Mouse (Mus musculus): ENCODE measurements around the gene Ppp1r1a. TPM values are rescaled to one million over a fixed set of nuclear protein-coding genes. Genes with fewer than 3 reads are reported as not detected.

Gene Ppp1r1a
- 66.3 and 66.7 TPM in 2 replicates for polyA plus RNA-seq (2016; fragmentation: Nextera tagmentation; extraction: Ambion mirVana)

DNA sequence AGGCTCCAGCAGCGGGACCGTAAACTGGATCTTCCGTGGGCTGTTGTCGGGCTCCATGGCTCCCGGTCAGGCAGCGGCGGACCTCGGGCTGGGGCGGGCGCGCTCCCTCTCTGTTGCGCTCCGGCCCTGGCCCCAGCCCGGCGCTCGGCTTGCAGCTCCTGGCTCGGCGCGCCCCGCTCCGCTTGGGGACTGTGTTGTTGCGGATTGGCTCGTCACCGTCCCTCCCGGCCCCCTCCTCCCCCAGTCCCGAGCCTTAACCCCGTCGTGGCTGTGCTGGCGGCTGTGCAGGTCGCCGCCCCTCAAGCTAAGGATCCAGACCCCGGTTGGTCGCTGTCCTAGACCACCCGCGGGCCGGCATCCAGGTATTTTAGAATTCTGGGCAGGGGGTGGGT is at the start of gene Ppp1r1a:
Ppp1r1a (minus strand) TSS at position 182 of the 392 bp plus-strand sequence.
- peak within 1 kb of the TSS; percentile 78 for H3K9ac ChIP-seq (replicated peaks)
- no peaks in the 10 kb centered on the region for H3K36me3 ChIP-seq
- peak within 1 kb of the TSS; percentile 95 for H3K4me2 ChIP-seq (replicated peaks)
- peak within 1 kb of the TSS; percentile 49 for H3K27ac ChIP-seq (replicated peaks)
- peak; percentile 93 for ATAC-seq (ENCODE audit: low FRiP score, low read depth)
- H3K27me3 ChIP-seq = peaks cover 26% of the 10 kb centered on the region; the same call in 1 of the 2 replicates
- no peaks in the 10 kb centered on the region for H3K9me3 ChIP-seq
- 2% methylated on average over 33 of the region's 36 CpGs for WGBS
- peak within 1 kb of the TSS; percentile 77 for H3K4me3 ChIP-seq
- H3K4me1 ChIP-seq = peaks cover 28% of the 10 kb centered on the region

DNA sequence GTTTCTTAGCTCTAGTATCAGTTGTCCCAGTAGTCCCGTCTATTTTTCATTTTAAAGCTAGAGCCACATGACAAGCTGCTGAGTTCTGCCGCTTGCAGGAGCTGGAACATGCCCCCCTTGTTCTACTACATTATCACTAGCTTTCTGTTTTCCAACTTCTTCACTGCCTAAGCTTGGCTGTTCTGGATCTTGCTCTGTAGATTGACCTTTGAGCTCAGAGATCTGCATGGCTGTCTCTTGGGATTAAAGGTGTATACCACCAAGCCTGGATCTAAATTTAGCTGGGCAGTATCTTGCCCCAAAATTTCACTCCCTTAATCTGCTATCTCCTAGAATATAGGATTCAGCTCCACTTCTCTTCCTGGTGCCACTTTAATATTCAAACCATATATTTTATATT is 48.1 kb upstream of the Ppp1r1a start:
- H3K9me3 ChIP-seq = no peaks in the 10 kb centered on the region
- H3K4me3 ChIP-seq = no peak overlapping the region
- no peaks in the 10 kb centered on the region for H3K4me1 ChIP-seq
- H3K4me2 ChIP-seq (replicated peaks) = no peak overlapping the region
- no peak for ATAC-seq (ENCODE audit: low FRiP score, low read depth)
- H3K9ac ChIP-seq (replicated peaks) = no peak overlapping the region
- 82% methylated on average over 2 of the region's 2 CpGs for WGBS
- no peaks in the 10 kb centered on the region for H3K27me3 ChIP-seq
- H3K36me3 ChIP-seq = no peaks in the 10 kb centered on the region
- H3K27ac ChIP-seq (replicated peaks) = no peak overlapping the region

DNA sequence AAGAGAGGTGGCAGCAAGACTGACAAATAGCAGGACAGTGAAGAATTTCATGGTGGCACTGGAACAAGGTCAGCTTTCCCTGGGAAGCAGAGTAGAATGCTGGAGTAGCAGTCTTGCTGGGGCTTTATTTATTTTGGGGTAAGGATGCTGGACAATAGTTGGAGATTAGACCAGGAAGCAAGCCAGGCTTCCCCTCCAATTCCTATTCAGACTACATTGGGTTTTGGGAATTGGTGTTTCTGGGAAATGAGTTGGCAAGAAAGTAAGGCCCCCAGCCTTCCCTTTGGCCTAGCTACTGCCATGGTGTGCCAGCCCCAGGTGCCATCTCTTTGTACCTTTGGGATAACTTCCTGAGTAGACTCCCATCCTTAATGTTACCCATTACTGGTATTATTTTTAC is 27.2 kb upstream of the Ppp1r1a start, which contains the start of gene Glycam1:
Glycam1 (minus strand) TSS at position 101 of the 400 bp plus-strand sequence.
- Histone ChIP-seq H3K9ac (replicated peaks) (no peak within 1 kb of the TSS), H3K4me2 (replicated peaks) (no peak within 1 kb of the TSS), H3K4me3 (no peak within 1 kb of the TSS), H3K4me1 (no peaks in the 10 kb centered on the region), H3K36me3 (no peaks in the 10 kb centered on the region), H3K9me3 (no peaks in the 10 kb centered on the region), H3K27me3 (no peaks in the 10 kb centered on the region), H3K27ac (replicated peaks) (no peak within 1 kb of the TSS)
- ATAC-seq (ENCODE audit: low FRiP score, low read depth) = no peak

DNA sequence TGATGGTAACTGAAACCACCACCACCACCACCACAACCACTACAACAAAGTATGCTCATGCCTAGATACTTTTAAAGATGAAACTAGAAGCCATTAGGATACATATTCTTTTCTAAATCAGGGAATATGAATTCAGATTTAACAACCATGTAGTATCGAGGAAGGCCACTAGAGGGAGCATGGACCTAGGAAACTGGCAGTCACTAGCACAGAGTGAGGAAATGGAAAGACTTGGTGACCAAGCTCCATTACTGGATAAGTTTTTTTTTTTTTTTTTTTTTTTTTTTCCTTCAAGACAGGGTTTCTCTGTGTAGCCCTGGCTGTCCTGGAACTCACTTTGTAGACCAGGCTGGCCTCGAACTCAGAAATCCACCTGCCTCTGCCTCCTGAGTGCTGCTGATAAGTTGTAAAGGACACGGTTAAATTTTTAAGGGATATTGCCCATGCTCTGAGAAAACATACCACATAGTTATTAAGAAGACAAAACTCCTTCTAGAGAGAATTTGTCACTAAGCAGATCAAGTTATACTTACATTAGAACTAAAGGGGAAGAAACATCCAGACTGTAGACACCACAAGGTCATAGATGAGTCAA is 14.4 kb upstream of the Ppp1r1a start:
- 42% methylated on average over 3 of the region's 3 CpGs for WGBS
- Histone ChIP-seq H3K9ac (replicated peaks) (no peak overlapping the region), H3K27me3 (no peaks in the 10 kb centered on the region), H3K9me3 (no peaks in the 10 kb centered on the region), H3K4me3 (no peak overlapping the region), H3K36me3 (no peaks in the 10 kb centered on the region), H3K27ac (replicated peaks) (no peak overlapping the region), H3K4me2 (replicated peaks) (no peak overlapping the region), H3K4me1 (no peaks in the 10 kb centered on the region)
- peak; percentile 70 for ATAC-seq (ENCODE audit: low FRiP score, low read depth)

DNA sequence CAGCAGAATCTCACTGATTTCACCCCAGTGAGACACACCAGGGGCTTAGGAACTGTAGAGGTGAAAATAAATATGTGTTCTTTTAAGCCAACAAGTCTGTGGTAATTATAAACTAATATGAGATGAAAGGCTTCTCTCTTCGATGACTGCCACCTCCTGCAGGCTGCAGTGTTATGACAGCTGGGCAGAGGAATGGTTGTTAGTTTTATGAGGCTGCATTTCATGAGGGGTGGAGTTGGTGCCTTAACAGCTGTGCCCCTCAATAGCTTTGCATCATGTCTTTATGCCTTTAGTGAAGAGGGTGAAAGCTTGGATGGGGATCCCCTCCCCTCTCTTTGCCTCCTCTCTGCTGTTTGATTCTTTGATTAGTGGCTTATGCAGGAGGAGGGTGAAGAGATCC is 13.2 kb upstream of the Ppp1r1a start:
- H3K4me2 ChIP-seq (replicated peaks) = no peak overlapping the region
- 55% methylated on average over 1 of the region's 1 CpGs for WGBS
- H3K9ac ChIP-seq (replicated peaks) = no peak overlapping the region
- no peaks in the 10 kb centered on the region for H3K36me3 ChIP-seq
- H3K4me1 ChIP-seq = no peaks in the 10 kb centered on the region
- H3K9me3 ChIP-seq = no peaks in the 10 kb centered on the region
- H3K27me3 ChIP-seq = no peaks in the 10 kb centered on the region
- H3K27ac ChIP-seq (replicated peaks) = no peak overlapping the region
- ATAC-seq (ENCODE audit: low FRiP score, low read depth) = no peak
- H3K4me3 ChIP-seq = no peak overlapping the region

DNA sequence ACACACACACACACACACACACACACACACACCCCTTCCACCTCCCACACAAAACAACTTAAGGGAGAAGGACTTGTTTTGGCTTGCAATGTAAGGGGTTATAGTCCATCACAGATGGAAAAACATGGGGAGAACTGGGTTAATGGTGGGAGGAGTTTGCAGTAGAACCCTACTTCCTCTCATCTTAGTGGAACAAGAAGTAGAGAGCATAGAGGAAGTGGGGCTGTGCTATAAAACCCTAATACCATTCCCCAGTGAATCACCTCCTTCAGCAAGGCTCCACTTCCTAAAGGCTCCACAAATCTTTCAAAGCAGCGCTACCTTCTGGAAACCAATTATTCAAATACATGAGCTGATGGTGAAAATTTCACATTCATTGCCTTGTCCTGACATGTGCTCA is 11.7 kb upstream of the Ppp1r1a start:
- no peak overlapping the region for H3K4me3 ChIP-seq
- H3K4me1 ChIP-seq = no peaks in the 10 kb centered on the region
- H3K9me3 ChIP-seq = no peaks in the 10 kb centered on the region
- no peak for ATAC-seq (ENCODE audit: low FRiP score, low read depth)
- H3K36me3 ChIP-seq = no peaks in the 10 kb centered on the region
- H3K4me2 ChIP-seq (replicated peaks) = no peak overlapping the region
- WGBS = 95% methylated on average over 1 of the region's 1 CpGs
- no peak overlapping the region for H3K9ac ChIP-seq (replicated peaks)
- H3K27ac ChIP-seq (replicated peaks) = no peak overlapping the region
- no peaks in the 10 kb centered on the region for H3K27me3 ChIP-seq

DNA sequence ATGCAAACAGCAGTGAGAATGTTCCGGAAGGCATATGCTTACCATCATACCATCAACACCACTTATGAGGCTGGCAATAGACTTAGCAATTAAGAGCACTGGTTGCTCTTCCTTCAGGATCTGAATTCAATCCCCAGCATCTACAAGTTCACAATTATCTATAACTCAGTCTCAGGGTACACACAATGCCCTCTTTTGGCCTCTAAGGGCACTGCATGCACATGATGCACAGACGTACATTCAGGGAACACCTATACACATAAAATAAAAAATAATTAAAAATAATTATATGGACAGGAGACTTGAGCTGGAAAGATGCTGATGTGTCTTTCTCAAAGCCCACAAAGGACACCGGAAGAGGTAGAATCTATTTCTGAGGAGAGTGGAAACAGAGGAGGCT is 10.2 kb upstream of the Ppp1r1a start:
- WGBS = 84% methylated on average over 3 of the region's 3 CpGs
- Histone ChIP-seq H3K9ac (replicated peaks) (no peak overlapping the region), H3K27me3 (no peaks in the 10 kb centered on the region), H3K4me3 (no peak overlapping the region), H3K27ac (replicated peaks) (no peak overlapping the region), H3K36me3 (no peaks in the 10 kb centered on the region), H3K9me3 (no peaks in the 10 kb centered on the region), H3K4me1 (no peaks in the 10 kb centered on the region), H3K4me2 (replicated peaks) (no peak overlapping the region)
- ATAC-seq (ENCODE audit: low FRiP score, low read depth) = no peak

DNA sequence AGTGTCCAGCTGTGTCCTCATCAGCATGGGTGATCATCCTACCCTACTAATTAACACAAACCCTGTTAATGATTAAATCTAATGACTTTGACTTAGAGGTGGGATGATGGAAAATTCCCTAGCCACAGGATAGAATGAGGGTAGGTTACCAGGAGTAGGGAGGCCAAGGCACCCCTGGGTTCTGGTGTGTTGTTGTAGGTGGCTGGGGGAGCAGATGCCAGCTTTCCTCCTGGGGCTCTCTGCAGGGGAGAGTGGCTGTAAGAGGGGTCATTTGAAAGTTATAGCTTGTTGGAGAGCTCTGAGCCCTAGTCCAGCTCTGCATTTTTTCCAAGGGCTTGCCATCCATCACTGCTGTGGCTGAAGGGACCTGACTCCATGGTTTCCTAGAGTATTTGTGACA is 4.7 kb upstream of the Ppp1r1a start:
- H3K4me2 ChIP-seq (replicated peaks) = no peak overlapping the region
- H3K9ac ChIP-seq (replicated peaks) = no peak overlapping the region
- H3K4me3 ChIP-seq = no peak overlapping the region
- no peak for ATAC-seq (ENCODE audit: low FRiP score, low read depth)
- H3K27me3 ChIP-seq = peaks cover 17% of the 10 kb centered on the region; the same call in 1 of the 2 replicates
- H3K27ac ChIP-seq (replicated peaks) = no peak overlapping the region
- peaks cover 11% of the 10 kb centered on the region for H3K4me1 ChIP-seq
- H3K36me3 ChIP-seq = no peaks in the 10 kb centered on the region
- no peaks in the 10 kb centered on the region for H3K9me3 ChIP-seq

DNA sequence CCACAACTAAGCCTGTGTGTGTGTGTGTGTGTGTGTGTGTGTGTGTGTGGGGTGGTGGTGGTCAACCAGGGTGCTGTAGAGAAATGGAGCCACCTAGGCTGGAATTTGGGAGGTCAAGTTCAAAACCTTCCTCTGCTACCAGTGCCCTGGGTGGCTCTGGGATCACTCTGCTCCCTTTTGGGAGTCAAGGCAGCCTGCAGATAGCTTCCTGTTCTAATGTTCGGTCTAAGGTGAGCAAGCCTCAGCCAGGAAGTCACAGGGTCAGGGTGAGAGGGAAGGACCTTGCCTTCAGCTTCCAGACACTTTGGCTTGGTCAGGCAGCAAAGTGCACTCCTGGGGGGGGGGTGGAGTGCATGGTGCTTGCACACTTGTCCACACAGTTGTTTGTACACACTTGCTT is 2.8 kb upstream of the Ppp1r1a start:
- WGBS = 75% methylated on average over 1 of the region's 1 CpGs
- H3K9ac ChIP-seq (replicated peaks) = no peak overlapping the region
- no peaks in the 10 kb centered on the region for H3K36me3 ChIP-seq
- no peak overlapping the region for H3K4me3 ChIP-seq
- H3K27me3 ChIP-seq = peaks cover 26% of the 10 kb centered on the region; the same call in 1 of the 2 replicates
- no peaks in the 10 kb centered on the region for H3K9me3 ChIP-seq
- H3K27ac ChIP-seq (replicated peaks) = no peak overlapping the region
- no peak overlapping the region for H3K4me2 ChIP-seq (replicated peaks)
- H3K4me1 ChIP-seq = peaks cover 23% of the 10 kb centered on the region
- no peak for ATAC-seq (ENCODE audit: low FRiP score, low read depth)

DNA sequence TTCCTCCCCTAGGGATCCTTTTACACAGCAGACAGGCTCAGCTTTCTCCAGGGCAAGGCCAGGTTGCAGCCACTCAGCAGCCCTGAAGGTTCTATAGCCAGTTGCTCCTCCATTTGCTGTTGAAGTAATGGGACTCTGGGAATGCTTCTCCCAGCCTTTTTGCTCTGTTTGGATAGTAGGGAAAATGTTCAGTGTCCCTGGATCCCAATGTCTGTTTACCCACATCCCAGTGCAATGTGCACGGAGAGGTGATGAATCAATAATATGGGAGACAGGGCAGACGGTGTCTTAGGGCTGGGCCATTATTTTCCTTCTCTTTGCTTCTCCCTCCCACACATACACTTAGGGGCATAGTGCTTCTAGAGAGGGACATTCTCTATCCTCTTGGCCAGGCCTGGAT is 1.5 kb upstream of the Ppp1r1a start:
- Histone ChIP-seq H3K4me3 (no peak overlapping the region), H3K27ac (replicated peaks) (no peak overlapping the region), H3K4me1 (peaks cover 28% of the 10 kb centered on the region), H3K9me3 (no peaks in the 10 kb centered on the region), H3K36me3 (no peaks in the 10 kb centered on the region), H3K4me2 (replicated peaks) (no peak overlapping the region), H3K27me3 (peaks cover 26% of the 10 kb centered on the region; the same call in 1 of the 2 replicates), H3K9ac (replicated peaks) (no peak overlapping the region)
- WGBS = 62% methylated on average over 2 of the region's 2 CpGs
- ATAC-seq (ENCODE audit: low FRiP score, low read depth) = no peak

DNA sequence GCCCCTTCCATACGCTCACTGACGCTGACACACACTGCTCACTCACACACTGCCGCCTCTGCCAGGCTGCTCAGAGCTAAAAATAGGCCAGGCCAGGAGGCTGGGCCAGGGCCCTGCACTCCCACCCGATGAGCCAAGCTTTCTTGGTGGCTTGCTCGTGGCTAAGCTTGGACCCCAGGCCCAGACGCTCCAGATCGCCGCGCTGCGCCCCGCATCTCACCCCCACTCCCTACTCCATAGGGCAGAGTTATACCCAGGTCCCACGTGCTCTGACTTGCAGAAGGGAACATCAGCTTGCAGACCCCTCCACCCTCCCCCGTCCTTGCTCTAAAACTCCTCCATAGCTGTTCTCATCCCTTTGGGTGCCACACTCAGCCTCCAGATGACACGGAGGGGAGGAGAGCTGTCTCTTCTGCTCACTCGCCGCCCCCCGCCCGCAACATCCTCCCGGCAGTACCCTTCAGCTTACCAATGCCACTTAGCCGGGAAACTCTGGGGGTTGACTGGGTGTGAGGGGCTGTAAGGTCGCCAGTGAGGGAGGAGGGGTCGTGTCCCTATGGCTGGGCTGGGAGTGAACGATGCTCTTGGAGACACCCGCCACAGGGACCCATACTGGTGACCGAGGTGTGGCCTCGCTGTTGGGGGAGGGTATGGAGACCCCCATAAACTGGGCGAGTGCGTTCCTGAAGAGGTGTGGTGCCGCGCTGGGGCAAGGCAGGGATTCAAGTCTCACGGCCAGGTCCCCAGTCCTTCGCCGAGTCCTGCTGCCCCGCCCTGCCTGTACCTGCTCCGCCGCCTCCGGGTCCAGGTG is 587 bp downstream of the Ppp1r1a start:
- peak overlapping the region; percentile 78 for H3K9ac ChIP-seq (replicated peaks)
- H3K27ac ChIP-seq (replicated peaks) = peak overlapping the region; percentile 49
- ATAC-seq (ENCODE audit: low FRiP score, low read depth) = peak; percentile 54
- under 1% methylated on average over 37 of the region's 37 CpGs for WGBS
- H3K36me3 ChIP-seq = no peaks in the 10 kb centered on the region
- peaks cover 28% of the 10 kb centered on the region for H3K4me1 ChIP-seq
- H3K27me3 ChIP-seq = peaks cover 26% of the 10 kb centered on the region; the same call in 1 of the 2 replicates
- H3K9me3 ChIP-seq = no peaks in the 10 kb centered on the region
- peak overlapping the region; percentile 77 for H3K4me3 ChIP-seq
- H3K4me2 ChIP-seq (replicated peaks) = peak overlapping the region; percentile 95

DNA sequence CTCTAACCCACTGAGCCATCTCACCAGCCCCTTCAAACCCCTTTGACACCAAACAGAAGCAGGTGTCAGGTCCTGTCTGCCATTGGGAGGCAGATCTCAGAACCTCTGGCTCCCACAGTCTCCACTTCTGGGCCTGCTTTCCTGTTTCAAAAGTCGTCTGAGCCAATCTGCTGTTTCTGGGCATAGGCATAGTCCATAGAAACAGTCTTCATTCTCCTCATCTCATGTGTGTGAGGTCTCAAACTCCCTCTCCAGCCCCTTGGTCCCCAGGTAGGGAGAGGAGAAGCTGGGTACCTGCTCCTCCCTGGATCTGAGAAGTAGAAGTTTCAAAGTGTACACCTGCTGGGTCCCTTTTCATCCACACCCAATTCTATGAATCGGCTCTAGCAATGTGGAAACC is 1.3 kb downstream of the Ppp1r1a start:
- Histone ChIP-seq H3K4me1 (peaks cover 28% of the 10 kb centered on the region), H3K27ac (replicated peaks) (peak overlapping the region; percentile 49; the same call in 1 of the 2 replicates), H3K4me3 (peak overlapping the region; percentile 77), H3K4me2 (replicated peaks) (peak overlapping the region; percentile 95), H3K9me3 (no peaks in the 10 kb centered on the region), H3K9ac (replicated peaks) (peak overlapping the region; percentile 78; the same call in 1 of the 2 replicates), H3K27me3 (peaks cover 26% of the 10 kb centered on the region; the same call in 1 of the 2 replicates), H3K36me3 (no peaks in the 10 kb centered on the region)
- 23% methylated on average over 2 of the region's 2 CpGs for WGBS
- no peak for ATAC-seq (ENCODE audit: low FRiP score, low read depth)
